In the genomic region with DNA sequence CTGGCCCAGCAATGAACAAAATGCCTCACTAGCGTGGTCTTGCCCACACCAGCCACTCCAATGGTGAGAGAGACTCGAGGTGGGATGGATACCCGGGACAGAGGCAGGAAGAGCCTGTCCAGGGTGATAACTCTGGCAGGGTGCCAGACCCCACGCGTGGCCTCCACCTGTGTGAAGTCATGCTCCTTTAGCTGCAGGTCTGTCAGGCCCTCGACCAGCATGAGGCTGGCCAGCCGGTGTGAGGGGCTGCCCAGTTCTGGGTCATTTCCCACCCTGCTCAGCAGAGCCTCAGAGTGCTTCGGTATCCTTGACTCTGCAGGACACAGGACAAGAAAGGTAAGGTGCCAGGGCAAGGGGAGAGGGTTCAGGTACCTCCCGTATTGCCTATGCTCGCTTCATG, we compare ENCODE assay signal across 14 mouse cellular contexts. TPM values are rescaled to one million over a fixed set of nuclear protein-coding genes. Genes with fewer than 3 reads are reported as not detected.
DNase-seq lines count a peak whose midpoint lies in the region; ATAC-seq and TF ChIP-seq lines count a peak whose summit lies in the region.
"Had no signal": no experiment of that assay in that cellular context is flagged by ENCODE, and none has a peak within 500 bp of the region (broad histone marks: within the 10 kb centered on the region; RNA-seq: fewer than 3 reads in every experiment).

No protein-coding gene starts in this region.

- no peak for TF ChIP-seq EP300 in stomach, postnatal 0 days (optimal IDR thresholded peaks at IDR 0.05)

- no peaks in the 10 kb centered on the region for H3K9me3 ChIP-seq in heart, embryonic 14.5 days (ENCODE audit: control insufficient read depth, low read length)
- H3K9me3 ChIP-seq in heart, embryonic 10.5 days, result no peaks in the 10 kb centered on the region
- no peaks in the 10 kb centered on the region for H3K9me3 ChIP-seq in stomach, embryonic 15.5 days
- H3K9me3 ChIP-seq in stomach, postnatal 0 days (ENCODE audit: control insufficient read depth, low read length), result no peaks in the 10 kb centered on the region
- H3K9me3 ChIP-seq: forebrain, embryonic 13.5 days; hindbrain, embryonic 13.5 days; midbrain, embryonic 12.5 days had no signal

- no peaks in the 10 kb centered on the region for H3K27me3 ChIP-seq in heart, embryonic 14.5 days (ENCODE audit: control insufficient read depth, insufficient read depth, low read length)
- 0 out of 2 replicates have a peak, but pooled peaks cover 4% of the 10 kb centered on the region for H3K27me3 ChIP-seq in heart, embryonic 10.5 days (ENCODE audit: insufficient read depth, poor library complexity, severe bottlenecking)
- H3K27me3 ChIP-seq in stomach, embryonic 15.5 days (replicated peaks), result no peaks in the 10 kb centered on the region
- no peaks in the 10 kb centered on the region for H3K27me3 ChIP-seq in stomach, postnatal 0 days (ENCODE audit: control insufficient read depth, insufficient read depth, low read length)
- H3K27me3 ChIP-seq: forebrain, embryonic 13.5 days; hindbrain, embryonic 13.5 days; midbrain, embryonic 12.5 days had no signal

- H3K4me1 ChIP-seq in heart, embryonic 14.5 days (ENCODE audit: control insufficient read depth in 2 of 2, insufficient read depth in 2 of 2, low read length in 2 of 2), result no peaks in the 10 kb centered on the region
- H3K4me1 ChIP-seq in heart, embryonic 10.5 days, result no peaks in the 10 kb centered on the region
- H3K4me1 ChIP-seq in stomach, embryonic 15.5 days, result no peaks in the 10 kb centered on the region
- H3K4me1 ChIP-seq in stomach, postnatal 0 days (replicated peaks; ENCODE audit: control insufficient read depth, insufficient read depth), result no peaks in the 10 kb centered on the region
- H3K4me1 ChIP-seq: forebrain, embryonic 13.5 days; hindbrain, embryonic 13.5 days; midbrain, embryonic 12.5 days had no signal

- H3K4me3 ChIP-seq in heart, embryonic 14.5 days (ENCODE audit: control insufficient read depth in 1 of 2, insufficient read depth in 1 of 2, low read depth in 1 of 2, low read length in 2 of 2), result no peak overlapping the region
- H3K4me3 ChIP-seq in heart, embryonic 10.5 days, result no peak overlapping the region
- no peak overlapping the region for H3K4me3 ChIP-seq in stomach, embryonic 15.5 days (replicated peaks)
- H3K4me3 ChIP-seq in stomach, postnatal 0 days (ENCODE audit: low read depth, low read length), result no peak overlapping the region
- H3K4me3 ChIP-seq: forebrain, embryonic 13.5 days; hindbrain, embryonic 13.5 days; midbrain, embryonic 12.5 days had no signal

- no peak for DNase-seq in heart, embryonic 10.5 days (ENCODE audit: low spot score)
- DNase-seq in stomach, postnatal 0 days (ENCODE audit: low spot score), result no peak
- DNase-seq in cerebellum, postnatal 25 days, result peak; percentile 45 to 61
- no peak for DNase-seq in ovary, adult 18-20 months (ENCODE audit: low spot score)
- no peak for DNase-seq in thymus, adult 18-20 months
- DNase-seq: layer of hippocampus, postnatal 36 days; liver; lung, adult 2 months; right cerebral cortex, postnatal 4 days had no signal

- ATAC-seq in heart, embryonic 14.5 days (ENCODE audit: insufficient number of reproducible peaks, insufficient read depth, low FRiP score, low read depth), result peak; percentile 42; the same call in 1 of the 2 replicates
- peak; percentile 69 for ATAC-seq in stomach, embryonic 15.5 days (ENCODE audit: insufficient read depth, low FRiP score, low read depth)
- no peak for ATAC-seq in stomach, postnatal 0 days (ENCODE audit: low FRiP score, low TSS enrichment)
- ATAC-seq: forebrain, embryonic 13.5 days had no signal

- 64% methylated on average over 10 of the region's 10 CpGs for WGBS in heart, embryonic 14.5 days
- 72% methylated on average over 10 of the region's 10 CpGs for WGBS in heart, embryonic 10.5 days
- 67% methylated on average over 10 of the region's 10 CpGs for WGBS in stomach, embryonic 15.5 days
- WGBS in stomach, postnatal 0 days, result 64% methylated on average over 10 of the region's 10 CpGs

- TF ChIP-seq CTCF in stomach, postnatal 0 days (IDR thresholded peaks at IDR 0.05; ENCODE audit: low read depth), result no peak

- no peak overlapping the region for H3K9ac ChIP-seq in heart, embryonic 14.5 days (ENCODE audit: low read length)
- H3K9ac ChIP-seq in stomach, embryonic 15.5 days, result no peak overlapping the region
- no peak overlapping the region for H3K9ac ChIP-seq in stomach, postnatal 0 days (ENCODE audit: low read length)
- H3K9ac ChIP-seq: forebrain, embryonic 13.5 days; hindbrain, embryonic 13.5 days; midbrain, embryonic 12.5 days had no signal

- H3K27ac ChIP-seq in heart, embryonic 14.5 days (replicated peaks in 1 of 2; ENCODE audit: control insufficient read depth in 1 of 2, insufficient read depth in 1 of 2, low read depth in 2 of 2, low read length in 2 of 2), result no peak overlapping the region
- no peak overlapping the region for H3K27ac ChIP-seq in heart, embryonic 10.5 days
- H3K27ac ChIP-seq in stomach, embryonic 15.5 days, result no peak overlapping the region
- H3K27ac ChIP-seq in stomach, postnatal 0 days (replicated peaks), result no peak overlapping the region
- H3K27ac ChIP-seq: forebrain, embryonic 13.5 days; hindbrain, embryonic 13.5 days; midbrain, embryonic 12.5 days had no signal

- H3K4me2 ChIP-seq in heart, embryonic 14.5 days (ENCODE audit: low read length), result no peak overlapping the region
- H3K4me2 ChIP-seq in stomach, embryonic 15.5 days, result no peak overlapping the region
- no peak overlapping the region for H3K4me2 ChIP-seq in stomach, postnatal 0 days (replicated peaks; ENCODE audit: low read depth)
- H3K4me2 ChIP-seq: forebrain, embryonic 13.5 days; hindbrain, embryonic 13.5 days; midbrain, embryonic 12.5 days had no signal

- no peaks in the 10 kb centered on the region for H3K36me3 ChIP-seq in heart, embryonic 14.5 days (ENCODE audit: control insufficient read depth, insufficient read depth, low read length)
- H3K36me3 ChIP-seq in heart, embryonic 10.5 days, result no peaks in the 10 kb centered on the region
- no peaks in the 10 kb centered on the region for H3K36me3 ChIP-seq in stomach, embryonic 15.5 days
- no peaks in the 10 kb centered on the region for H3K36me3 ChIP-seq in stomach, postnatal 0 days (ENCODE audit: control insufficient read depth, insufficient read depth, low read length)
- H3K36me3 ChIP-seq: hindbrain, embryonic 13.5 days; midbrain, embryonic 12.5 days had no signal

RNA-seq across cellular contexts. Expression of gene Nlrc3, which starts 11.4 kb away (rescaled TPM):
- polyA plus RNA-seq in heart, embryonic 14.5 days (2014; fragmentation: Nextera tagmentation; extraction: Ambion mirVana), result 1.9 and 2.3 TPM in 2 replicates
- 0.91 and 1.1 TPM in 2 replicates for polyA plus RNA-seq in heart, embryonic 10.5 days (2016; fragmentation: Nextera tagmentation; extraction: Ambion mirVana)
- polyA plus RNA-seq in stomach, embryonic 15.5 days (2015; fragmentation: Nextera tagmentation; extraction: Ambion mirVana), result 0.91 and 0.98 TPM in 2 replicates
- polyA plus RNA-seq in stomach, postnatal 0 days (2015; fragmentation: Nextera tagmentation; extraction: Ambion mirVana), result 0.15 and 0.27 TPM in 2 replicates

RNA-seq across cellular contexts. Expression of gene Slx4, which starts 38.6 kb away (rescaled TPM):
- polyA plus RNA-seq in heart, embryonic 14.5 days (2014; fragmentation: Nextera tagmentation; extraction: Ambion mirVana), result 11.0 and 11.2 TPM in 2 replicates
- polyA plus RNA-seq in heart, embryonic 10.5 days (2016; fragmentation: Nextera tagmentation; extraction: Ambion mirVana), result 17.5 and 20.0 TPM in 2 replicates
- 10.8 and 15.1 TPM in 2 replicates for polyA plus RNA-seq in stomach, embryonic 15.5 days (2015; fragmentation: Nextera tagmentation; extraction: Ambion mirVana)
- polyA plus RNA-seq in stomach, postnatal 0 days (2015; fragmentation: Nextera tagmentation; extraction: Ambion mirVana), result 3.3 TPM in 2 replicates

RNA-seq across cellular contexts. Expression of gene Cluap1, which starts 56.4 kb away (rescaled TPM):
- 13.2 and 17.0 TPM in 2 replicates for polyA plus RNA-seq in heart, embryonic 14.5 days (2014; fragmentation: Nextera tagmentation; extraction: Ambion mirVana)
- 13.8 and 16.1 TPM in 2 replicates for polyA plus RNA-seq in heart, embryonic 10.5 days (2016; fragmentation: Nextera tagmentation; extraction: Ambion mirVana)
- 21.1 and 21.8 TPM in 2 replicates for polyA plus RNA-seq in stomach, embryonic 15.5 days (2015; fragmentation: Nextera tagmentation; extraction: Ambion mirVana)
- polyA plus RNA-seq in stomach, postnatal 0 days (2015; fragmentation: Nextera tagmentation; extraction: Ambion mirVana), result 13.6 and 13.8 TPM in 2 replicates

RNA-seq across cellular contexts. Expression of gene 1700037C18Rik, which starts 56.5 kb away (rescaled TPM):
- 7.1 and 7.6 TPM in 2 replicates for polyA plus RNA-seq in heart, embryonic 14.5 days (2014; fragmentation: Nextera tagmentation; extraction: Ambion mirVana)
- polyA plus RNA-seq in heart, embryonic 10.5 days (2016; fragmentation: Nextera tagmentation; extraction: Ambion mirVana), result 7.0 and 7.4 TPM in 2 replicates
- polyA plus RNA-seq in stomach, embryonic 15.5 days (2015; fragmentation: Nextera tagmentation; extraction: Ambion mirVana), result 5.1 and 6.9 TPM in 2 replicates
- 8.3 and 8.5 TPM in 2 replicates for polyA plus RNA-seq in stomach, postnatal 0 days (2015; fragmentation: Nextera tagmentation; extraction: Ambion mirVana)

Comparison
In these comparisons a context has a peak if more than half of its experiments do, and no peak if none do; other contexts are left out.
1. DNase-seq: peak in cerebellum, postnatal 25 days (2 of 2); none in heart, embryonic 10.5 days (single experiment), stomach, postnatal 0 days (single experiment), ovary, adult 18-20 months (single experiment) and thymus, adult 18-20 months (0 of 2).